Mouse (Mus musculus): ENCODE data around the gene Cmc4. TPM values are rescaled to one million over a fixed set of nuclear protein-coding genes. Genes with fewer than 3 reads are reported as not detected.

Cmc4 gene
- polyA plus RNA-seq (2015; fragmentation: Illumina TruSeq; extraction: RNeasy Lipid Tissue Mini Kit (QIAGEN cat#74804); ENCODE audit: insufficient read depth, low read depth, low replicate concordance), result 5.4 TPM

GRCm38 (mm10) chrX:75415936-75416785 lies at the start of gene Cmc4, which contains the start of the genes Mtcp1 and Brcc3:
Cmc4 (minus strand) TSS chrX:75416584.
Mtcp1 (minus strand) TSS chrX:75416588.
Brcc3 (plus strand) TSS chrX:75416628.

GRCm38 (mm10) chrX:75382195-75382771 lies 34.1 kb downstream of the Cmc4 start, which contains the start of the genes Fundc2 and F8:
Fundc2 (plus strand) TSS chrX:75382399.
F8 (minus strand) TSS chrX:75382615.

Other genes with a start within 250 kb of the Cmc4 start
- 5.3 TPM for gene Fundc2, start 34.2 kb downstream of the Cmc4 start, polyA plus RNA-seq (2015; fragmentation: Illumina TruSeq; extraction: RNeasy Lipid Tissue Mini Kit (QIAGEN cat#74804); ENCODE audit: insufficient read depth, low read depth, low replicate concordance)
- gene F8, start 34.0 kb downstream of the Cmc4 start, polyA plus RNA-seq (2015; fragmentation: Illumina TruSeq; extraction: RNeasy Lipid Tissue Mini Kit (QIAGEN cat#74804); ENCODE audit: insufficient read depth, low read depth, low replicate concordance), result 0.46 TPM
- 6.0 TPM for gene Mtcp1, start within 50 bp of the Cmc4 start, polyA plus RNA-seq (2015; fragmentation: Illumina TruSeq; extraction: RNeasy Lipid Tissue Mini Kit (QIAGEN cat#74804); ENCODE audit: insufficient read depth, low read depth, low replicate concordance)
- 5.9 TPM for gene Brcc3, start within 50 bp of the Cmc4 start, polyA plus RNA-seq (2015; fragmentation: Illumina TruSeq; extraction: RNeasy Lipid Tissue Mini Kit (QIAGEN cat#74804); ENCODE audit: insufficient read depth, low read depth, low replicate concordance)
- 9.4 TPM for gene Vbp1, start 97.7 kb upstream of the Cmc4 start, polyA plus RNA-seq (2015; fragmentation: Illumina TruSeq; extraction: RNeasy Lipid Tissue Mini Kit (QIAGEN cat#74804); ENCODE audit: insufficient read depth, low read depth, low replicate concordance)
- 2.1 TPM for gene Rab39b, start 161.6 kb upstream of the Cmc4 start, polyA plus RNA-seq (2015; fragmentation: Illumina TruSeq; extraction: RNeasy Lipid Tissue Mini Kit (QIAGEN cat#74804); ENCODE audit: insufficient read depth, low read depth, low replicate concordance)